Mouse (Mus musculus): ENCODE measurements at regions not wholly inside any gene's neighbourhood (a gene's known extent, or its start where the extent isn't known, plus 50 kb on each side); places are given as distances from the start of the nearest gene placed in this dataset.

- peak in 1 of 2 experiments; percentile 17 for DNase-seq (ENCODE audit: extremely low spot score in 1 of 2, low spot score in 1 of 2)
Observed at GRCm38 (mm10) chr10:99524273-99525212, 234.9 kb downstream of the Csl start.

- DNase-seq (ENCODE audit: extremely low spot score in 1 of 2, low spot score in 1 of 2) = no peak
Observed at GRCm38 (mm10) chr10:99526148-99526547, 233.3 kb downstream of the Csl start.

GRCm38 (mm10) chr10:99526561-99526960, 232.9 kb downstream of the Csl start:
- DNase-seq (ENCODE audit: extremely low spot score in 1 of 2, low spot score in 1 of 2) = no peak

- no peak for DNase-seq (ENCODE audit: extremely low spot score in 1 of 2, low spot score in 1 of 2)
Observed at GRCm38 (mm10) chr10:99531104-99531503, 228.4 kb downstream of the Csl start.

GRCm38 (mm10) chr10:99531556-99531955, 227.9 kb downstream of the Csl start:
- DNase-seq (ENCODE audit: extremely low spot score in 1 of 2, low spot score in 1 of 2) = no peak

- DNase-seq (ENCODE audit: extremely low spot score in 1 of 2, low spot score in 1 of 2) = no peak
Observed at GRCm38 (mm10) chr10:99531992-99532391, 227.5 kb downstream of the Csl start.

GRCm38 (mm10) chr10:99532697-99533119, 226.8 kb downstream of the Csl start:
- no peak for DNase-seq (ENCODE audit: extremely low spot score in 1 of 2, low spot score in 1 of 2)

- no peak for DNase-seq (ENCODE audit: extremely low spot score in 1 of 2, low spot score in 1 of 2)
Observed at GRCm38 (mm10) chr10:99533468-99533867, 226.0 kb downstream of the Csl start.

- no peak for DNase-seq (ENCODE audit: extremely low spot score in 1 of 2, low spot score in 1 of 2)
Observed at GRCm38 (mm10) chr10:99534237-99534636, 225.2 kb downstream of the Csl start.

GRCm38 (mm10) chr10:99538639-99539038, 220.8 kb downstream of the Csl start:
- DNase-seq (ENCODE audit: extremely low spot score in 1 of 2, low spot score in 1 of 2) = no peak

- DNase-seq (ENCODE audit: extremely low spot score in 1 of 2, low spot score in 1 of 2) = no peak
Observed at GRCm38 (mm10) chr10:99552373-99552772, 207.1 kb downstream of the Csl start.

GRCm38 (mm10) chr10:99552836-99553540, 206.5 kb downstream of the Csl start:
- no peak for DNase-seq (ENCODE audit: extremely low spot score in 1 of 2, low spot score in 1 of 2)

GRCm38 (mm10) chr10:99555021-99555420, 204.4 kb downstream of the Csl start:
- DNase-seq (ENCODE audit: extremely low spot score in 1 of 2, low spot score in 1 of 2) = no peak

- DNase-seq (ENCODE audit: extremely low spot score in 1 of 2, low spot score in 1 of 2) = no peak
Observed at GRCm38 (mm10) chr10:99555658-99556352, 203.7 kb downstream of the Csl start.

GRCm38 (mm10) chr10:99556353-99557036, 203.0 kb downstream of the Csl start:
- DNase-seq (ENCODE audit: extremely low spot score in 1 of 2, low spot score in 1 of 2) = no peak

GRCm38 (mm10) chr10:99558656-99559055, 200.8 kb downstream of the Csl start:
- DNase-seq (ENCODE audit: extremely low spot score in 1 of 2, low spot score in 1 of 2) = no peak

GRCm38 (mm10) chr10:99561166-99561818, 198.2 kb downstream of the Csl start:
- DNase-seq (ENCODE audit: extremely low spot score in 1 of 2, low spot score in 1 of 2) = no peak

GRCm38 (mm10) chr10:99564605-99565004, 194.9 kb downstream of the Csl start:
- DNase-seq (ENCODE audit: extremely low spot score in 1 of 2, low spot score in 1 of 2) = no peak

- DNase-seq (ENCODE audit: extremely low spot score in 1 of 2, low spot score in 1 of 2) = no peak
Observed at GRCm38 (mm10) chr10:99568424-99568823, 191.0 kb downstream of the Csl start.

- DNase-seq (ENCODE audit: extremely low spot score in 1 of 2, low spot score in 1 of 2) = no peak
Observed at GRCm38 (mm10) chr10:99570190-99570589, 189.3 kb downstream of the Csl start.
